Mouse (Mus musculus): ENCODE data around the gene Ppp1r26. TPM values are rescaled to one million over a fixed set of nuclear protein-coding genes. Genes with fewer than 3 reads are reported as not detected.
"Not testable (repeated sequence)": the region's sequence is repeated elsewhere in the genome, so short reads cannot be mapped to it uniquely, and the experiment has no call there.

Ppp1r26 gene
- polyA plus RNA-seq, 2 experiments from 2014 or later = 0.08 TPM; not detected in 1

GRCm38 (mm10) chr2:28447315-28447670 lies 693 bp downstream of the Ppp1r26 start:
- ATAC-seq = no peak

GRCm38 (mm10) chr2:28451663-28452062 lies 5.1 kb downstream of the Ppp1r26 start:
- no peak for ATAC-seq

GRCm38 (mm10) chr2:28453539-28453938 lies 6.9 kb downstream of the Ppp1r26 start:
- ATAC-seq = no peak

GRCm38 (mm10) chr2:28456616-28457015 lies 10.0 kb downstream of the Ppp1r26 start:
- no peak for ATAC-seq

GRCm38 (mm10) chr2:28463919-28464318 lies 17.3 kb downstream of the Ppp1r26 start:
- ATAC-seq = no peak

GRCm38 (mm10) chr2:28464919-28465318 lies 18.3 kb downstream of the Ppp1r26 start:
- ATAC-seq = no peak

- peak; percentile 87 for ATAC-seq
These were observed 19.4 kb downstream of the Ppp1r26 start, which contains the start of gene 1700007K13Rik for GRCm38 (mm10) chr2:28465836-28466518. TSS of gene 1700007K13Rik (minus strand) at chr2:28466332.

- peak; percentile 67 for ATAC-seq
These were observed 21.4 kb downstream of the Ppp1r26 start, which contains the start of gene Mrps2 for GRCm38 (mm10) chr2:28467860-28468485. TSS of gene Mrps2 (plus strand) at chr2:28468066.

GRCm38 (mm10) chr2:28468486-28469225 lies 22.1 kb downstream of the Ppp1r26 start:
- no peak for ATAC-seq

- no peak for ATAC-seq
These were observed 22.9 kb downstream of the Ppp1r26 start for GRCm38 (mm10) chr2:28469461-28469860.

- no peak for ATAC-seq
These were observed 24.0 kb downstream of the Ppp1r26 start for GRCm38 (mm10) chr2:28470591-28470990.

GRCm38 (mm10) chr2:28472011-28472410 lies 25.4 kb downstream of the Ppp1r26 start:
- ATAC-seq = not testable (repeated sequence)

GRCm38 (mm10) chr2:28477993-28478392 lies 31.4 kb downstream of the Ppp1r26 start:
- ATAC-seq = not testable (repeated sequence)

GRCm38 (mm10) chr2:28479208-28480204 lies 32.9 kb downstream of the Ppp1r26 start:
- ATAC-seq = no peak

GRCm38 (mm10) chr2:28483861-28484260 lies 37.3 kb downstream of the Ppp1r26 start:
- ATAC-seq = no peak

- ATAC-seq = no peak
These were observed 47.9 kb downstream of the Ppp1r26 start for GRCm38 (mm10) chr2:28494521-28494920.

- no peak for ATAC-seq
These were observed 48.7 kb downstream of the Ppp1r26 start for GRCm38 (mm10) chr2:28495207-28495756.

- ATAC-seq = no peak
These were observed 49.4 kb downstream of the Ppp1r26 start for GRCm38 (mm10) chr2:28495801-28496595.

- ATAC-seq = no peak
These were observed 50.1 kb downstream of the Ppp1r26 start, which contains the start of gene Gbgt1 for GRCm38 (mm10) chr2:28496671-28497070. TSS of gene Gbgt1 (plus strand) at chr2:28496891.

GRCm38 (mm10) chr2:28497561-28497960 lies 51.0 kb downstream of the Ppp1r26 start:
- ATAC-seq = no peak

GRCm38 (mm10) chr2:28498431-28498830 lies 51.8 kb downstream of the Ppp1r26 start:
- no peak for ATAC-seq
